Mouse (Mus musculus): Measurements from ENCODE around the gene Grm4. TPM values are rescaled to one million over a fixed set of nuclear protein-coding genes. Genes with fewer than 3 reads are reported as not detected.

Gene Grm4
- total RNA-seq, 4 experiments from 2014 or later = 0.16 to 0.30 (median 0.23) TPM; not detected in 1

DNA sequence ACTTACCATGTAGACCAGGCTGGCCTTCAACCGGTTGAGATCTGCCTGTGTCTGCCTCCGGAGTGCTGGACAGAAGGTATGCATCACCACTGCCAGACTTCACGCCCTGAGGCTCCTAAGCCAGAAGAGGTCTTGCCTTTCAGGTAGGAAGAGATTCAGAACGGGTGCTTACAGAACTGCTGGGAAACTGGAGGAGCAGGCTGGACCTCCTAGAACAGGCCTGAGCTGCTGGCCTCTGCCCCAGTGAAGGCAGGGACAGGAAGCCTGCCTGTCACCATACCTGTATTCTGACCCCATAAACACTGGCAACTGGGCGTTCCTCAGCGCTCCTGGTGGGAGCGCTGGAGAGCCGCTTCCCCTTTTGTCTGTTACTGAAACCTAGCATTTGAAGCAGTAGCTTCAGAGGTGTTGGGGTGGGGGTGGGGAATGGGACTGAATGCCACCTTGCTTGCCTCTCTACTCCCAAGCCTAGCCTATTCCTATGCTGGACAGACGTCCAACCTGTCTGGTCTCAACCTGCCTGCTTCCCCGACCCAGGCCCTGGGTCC lies 30.3 kb upstream of the Grm4 start:
- DNase-seq (ENCODE audit: low spot score) = no peak

DNA sequence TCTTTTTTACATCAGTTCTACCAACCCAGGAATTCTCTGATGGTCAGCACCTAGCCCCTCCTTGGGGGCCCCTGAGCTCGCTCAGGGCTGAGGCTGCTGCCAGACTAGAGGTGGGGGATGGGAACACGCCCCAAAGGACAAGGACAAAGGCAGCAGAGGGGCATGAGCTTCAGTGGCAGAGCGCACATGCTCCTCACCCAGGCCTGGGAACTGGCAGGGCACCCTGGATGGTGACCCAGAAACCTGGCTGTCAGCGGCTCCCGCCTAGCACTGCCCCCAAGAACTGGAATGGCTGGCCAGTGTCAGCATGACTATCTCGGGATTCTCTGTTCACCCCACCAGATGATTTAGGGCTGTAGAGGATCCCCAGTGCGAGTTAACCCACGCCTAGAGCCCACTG lies 28.0 kb upstream of the Grm4 start:
- no peak for DNase-seq (ENCODE audit: low spot score)

DNA sequence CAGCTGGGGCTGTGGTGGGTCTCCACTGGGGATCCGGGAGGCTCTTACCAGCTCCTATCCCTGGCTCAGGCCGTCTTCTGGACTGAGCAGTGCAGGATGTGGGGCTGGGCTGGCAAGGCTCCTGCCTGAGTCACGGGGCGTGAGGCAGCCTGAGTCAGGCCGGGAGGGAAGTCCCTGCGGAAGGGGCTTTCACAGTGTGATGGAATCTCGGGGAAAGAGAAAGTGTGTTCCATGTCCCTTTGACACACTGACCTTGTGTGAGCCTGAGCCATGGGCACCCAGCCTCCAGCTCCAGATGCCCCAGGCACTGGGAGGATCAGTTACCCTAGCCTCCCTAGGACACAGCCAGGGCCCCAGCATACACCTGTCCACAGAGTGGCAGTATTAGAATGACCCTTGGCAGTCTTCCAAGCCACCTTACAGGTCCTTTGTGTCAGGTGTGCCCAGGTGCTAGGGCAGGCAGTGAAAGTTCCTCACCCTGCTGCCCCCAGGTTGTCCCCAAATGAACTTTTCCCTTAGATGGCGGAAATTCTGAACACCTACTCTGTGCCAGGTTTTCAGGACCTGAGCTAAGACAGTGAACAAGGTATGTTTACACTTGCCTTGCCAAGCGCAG lies 26.2 kb upstream of the Grm4 start:
- peak; percentile 56 for DNase-seq (ENCODE audit: low spot score)

DNA sequence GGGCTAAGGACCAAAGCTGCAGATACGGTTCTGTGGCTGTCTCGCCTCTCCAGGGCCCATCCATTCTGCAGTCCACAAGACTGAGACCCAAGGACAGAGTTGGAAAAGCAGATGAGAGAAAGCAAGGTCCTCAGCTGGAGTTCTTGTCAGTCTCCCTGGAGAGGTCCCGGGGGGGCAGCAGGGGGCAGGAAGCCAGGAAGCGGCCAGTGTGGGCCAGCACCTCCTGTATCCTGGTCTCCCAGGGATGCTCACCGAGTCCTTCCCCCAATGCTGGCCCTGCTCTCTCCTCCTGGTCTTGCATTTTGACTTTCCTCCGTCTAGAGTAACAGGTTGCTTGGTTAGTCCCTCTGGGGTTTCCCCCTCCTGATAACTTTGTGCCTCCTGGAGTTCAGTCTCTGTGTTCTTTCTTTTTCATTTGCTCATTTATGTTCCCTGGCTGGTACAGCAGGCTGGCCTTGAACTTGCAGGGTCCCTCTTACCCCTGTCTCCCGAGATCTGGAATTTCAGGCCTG lies 25.4 kb upstream of the Grm4 start:
- no peak for DNase-seq (ENCODE audit: low spot score)

DNA sequence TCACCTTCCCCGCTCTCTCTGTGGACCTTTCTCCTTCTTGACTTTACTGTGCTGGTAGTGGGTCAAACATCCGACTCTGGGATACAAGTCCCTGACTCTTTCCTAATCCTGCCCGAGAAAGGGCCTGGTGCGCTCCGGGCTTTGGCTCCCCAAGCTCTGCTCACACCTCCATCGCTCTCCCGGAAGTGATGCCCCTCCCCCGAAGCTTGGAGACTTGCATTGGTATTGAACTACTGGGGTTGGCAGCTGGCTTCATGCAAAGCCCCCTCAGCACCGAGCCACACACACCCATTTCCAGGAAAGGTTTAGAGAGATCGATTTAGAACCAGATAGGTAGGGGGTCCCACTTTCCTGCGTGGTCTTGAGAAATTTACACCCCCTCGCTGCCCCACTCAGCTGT lies 24.8 kb upstream of the Grm4 start:
- no peak for DNase-seq (ENCODE audit: low spot score)

DNA sequence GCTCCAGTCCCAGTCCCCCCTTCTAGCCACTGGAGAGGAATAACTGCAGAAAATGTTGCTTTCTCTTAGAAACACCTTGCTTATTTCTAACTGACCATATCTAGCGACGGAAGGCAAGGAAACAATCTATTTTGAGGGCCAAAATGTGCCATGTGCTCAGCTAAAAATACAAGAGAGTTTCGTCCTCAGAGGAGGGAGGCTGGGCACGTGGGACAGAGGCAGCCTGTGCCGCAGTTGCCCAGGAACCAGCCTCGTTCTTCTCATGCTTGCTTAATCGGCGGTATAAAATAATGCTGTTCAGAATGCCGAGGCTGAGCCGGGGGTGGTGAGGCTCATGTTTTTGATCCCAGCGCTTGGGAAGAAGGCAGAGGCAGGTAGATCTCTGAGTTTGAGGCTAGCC lies 23.3 kb upstream of the Grm4 start:
- DNase-seq (ENCODE audit: low spot score) = no peak

GRCm38 (mm10) chr17:27541984-27542383 lies 20.8 kb upstream of the Grm4 start:
- no peak for DNase-seq (ENCODE audit: low spot score)

GRCm38 (mm10) chr17:27541261-27541660 lies 20.1 kb upstream of the Grm4 start:
- DNase-seq (ENCODE audit: low spot score) = no peak

- peak; percentile 89 for DNase-seq (ENCODE audit: low spot score)
Measured at GRCm38 (mm10) chr17:27534718-27535117, 13.5 kb upstream of the Grm4 start.

DNA sequence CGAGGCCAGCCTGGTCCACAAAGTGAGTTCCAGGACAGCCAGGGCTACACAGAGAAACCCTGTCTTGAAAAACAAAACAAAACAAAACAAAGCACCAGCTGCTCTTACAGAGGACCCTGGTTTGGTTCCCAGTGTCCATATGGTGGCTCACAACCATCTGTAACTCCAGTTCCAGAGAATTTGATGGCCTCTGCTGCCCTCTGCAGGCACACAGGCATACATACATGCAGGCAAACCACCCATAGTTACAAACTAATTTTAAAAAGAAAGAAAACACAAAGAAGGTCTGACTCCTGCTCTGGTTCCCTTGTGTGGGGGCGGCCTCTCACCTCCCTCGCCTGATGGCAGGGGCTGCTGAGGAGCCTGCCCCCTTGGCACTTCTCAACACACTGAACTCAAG lies 12.2 kb upstream of the Grm4 start:
- DNase-seq (ENCODE audit: low spot score) = no peak

GRCm38 (mm10) chr17:27532095-27532494 lies 10.9 kb upstream of the Grm4 start:
- DNase-seq (ENCODE audit: low spot score) = no peak

GRCm38 (mm10) chr17:27528767-27529166 lies 7.6 kb upstream of the Grm4 start:
- no peak for DNase-seq (ENCODE audit: low spot score)

GRCm38 (mm10) chr17:27528030-27528429 lies 6.8 kb upstream of the Grm4 start:
- no peak for DNase-seq (ENCODE audit: low spot score)

DNA sequence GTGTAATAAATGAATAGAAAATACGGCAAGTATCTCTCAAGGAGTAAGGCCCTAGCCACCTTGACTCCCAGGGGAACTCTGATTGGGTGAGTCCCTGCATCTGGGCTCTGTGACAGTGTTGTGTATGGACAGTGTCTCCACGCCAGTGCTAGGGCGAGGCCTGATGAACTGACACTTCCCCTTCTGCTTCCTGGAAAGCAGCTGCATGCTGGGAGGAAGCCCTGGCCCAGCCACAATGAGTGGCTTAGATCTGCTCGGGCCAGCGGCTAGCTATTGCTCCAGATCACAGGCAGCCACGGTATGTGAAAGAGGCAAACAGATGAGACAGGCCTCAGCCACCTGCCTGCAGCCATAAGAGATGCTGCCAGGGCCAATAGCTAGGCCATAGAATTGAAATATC lies 6.0 kb upstream of the Grm4 start:
- DNase-seq (ENCODE audit: low spot score) = no peak

GRCm38 (mm10) chr17:27523121-27523520 lies 1.9 kb upstream of the Grm4 start:
- DNase-seq (ENCODE audit: low spot score) = no peak

- DNase-seq (ENCODE audit: low spot score) = no peak
Measured at GRCm38 (mm10) chr17:27520557-27520956, 646 bp downstream of the Grm4 start.

DNA sequence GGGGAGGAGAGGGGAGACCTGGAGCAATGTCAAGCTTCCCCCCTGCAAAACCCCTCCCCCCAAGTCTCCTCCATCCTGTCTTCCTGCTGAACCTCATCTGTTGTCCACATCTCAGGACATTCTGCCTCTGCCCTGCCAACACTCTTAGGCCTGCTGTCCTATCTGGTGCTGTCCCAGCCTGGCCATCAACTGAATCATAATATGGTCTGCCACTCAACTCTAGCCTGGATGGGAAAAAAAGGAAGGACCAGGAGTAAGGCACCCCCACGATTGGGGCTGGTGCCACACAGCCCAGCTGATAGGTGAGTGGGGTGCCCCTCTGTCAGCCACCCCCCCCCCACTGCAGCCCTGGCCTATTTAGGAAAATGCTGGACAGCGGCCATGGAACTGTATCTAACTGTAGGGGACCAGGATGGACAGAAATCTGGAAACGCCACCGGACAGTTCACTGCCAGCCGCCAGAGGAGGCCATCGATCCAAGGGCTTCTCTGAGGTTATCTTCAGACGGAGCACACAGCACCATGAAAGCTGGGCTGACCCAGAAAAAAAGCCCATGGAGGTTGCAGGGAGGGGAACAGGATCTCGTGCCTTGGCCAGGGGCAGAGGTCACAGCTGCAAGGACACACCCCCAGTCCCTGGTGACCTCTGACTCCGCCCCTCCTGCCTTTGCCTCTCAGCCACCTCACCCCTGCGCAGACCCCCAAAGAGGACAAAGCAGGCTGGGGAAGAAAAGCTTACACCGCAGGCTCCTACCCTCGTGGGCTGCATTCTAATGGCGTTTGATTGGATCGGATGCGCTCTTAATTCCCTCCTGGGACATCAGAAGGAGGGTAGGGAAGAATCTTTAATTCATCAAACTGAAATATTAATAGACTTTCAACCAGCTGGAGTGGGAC lies 2.3 kb downstream of the Grm4 start:
- no peak for DNase-seq (ENCODE audit: low spot score)

DNA sequence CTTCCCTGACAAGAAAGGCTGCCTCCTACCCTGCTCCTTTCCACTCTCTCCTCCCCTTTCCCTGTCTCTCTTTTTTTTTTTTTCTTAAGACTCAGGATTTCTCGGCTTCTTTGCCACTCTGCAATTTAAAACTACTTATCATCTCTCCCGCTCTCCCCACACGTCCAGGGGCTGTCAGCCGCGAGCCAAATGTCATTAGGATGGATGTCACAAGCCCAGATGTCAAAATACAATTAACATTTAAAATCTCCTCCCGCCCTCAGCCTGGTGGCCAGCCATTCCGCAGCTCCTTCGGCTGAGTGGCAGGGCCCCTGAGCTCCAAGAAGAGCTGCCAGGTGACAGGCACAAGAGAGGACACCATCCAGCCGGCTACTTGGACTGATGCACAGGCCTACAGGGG lies 2.9 kb downstream of the Grm4 start:
- DNase-seq (ENCODE audit: low spot score) = no peak

DNA sequence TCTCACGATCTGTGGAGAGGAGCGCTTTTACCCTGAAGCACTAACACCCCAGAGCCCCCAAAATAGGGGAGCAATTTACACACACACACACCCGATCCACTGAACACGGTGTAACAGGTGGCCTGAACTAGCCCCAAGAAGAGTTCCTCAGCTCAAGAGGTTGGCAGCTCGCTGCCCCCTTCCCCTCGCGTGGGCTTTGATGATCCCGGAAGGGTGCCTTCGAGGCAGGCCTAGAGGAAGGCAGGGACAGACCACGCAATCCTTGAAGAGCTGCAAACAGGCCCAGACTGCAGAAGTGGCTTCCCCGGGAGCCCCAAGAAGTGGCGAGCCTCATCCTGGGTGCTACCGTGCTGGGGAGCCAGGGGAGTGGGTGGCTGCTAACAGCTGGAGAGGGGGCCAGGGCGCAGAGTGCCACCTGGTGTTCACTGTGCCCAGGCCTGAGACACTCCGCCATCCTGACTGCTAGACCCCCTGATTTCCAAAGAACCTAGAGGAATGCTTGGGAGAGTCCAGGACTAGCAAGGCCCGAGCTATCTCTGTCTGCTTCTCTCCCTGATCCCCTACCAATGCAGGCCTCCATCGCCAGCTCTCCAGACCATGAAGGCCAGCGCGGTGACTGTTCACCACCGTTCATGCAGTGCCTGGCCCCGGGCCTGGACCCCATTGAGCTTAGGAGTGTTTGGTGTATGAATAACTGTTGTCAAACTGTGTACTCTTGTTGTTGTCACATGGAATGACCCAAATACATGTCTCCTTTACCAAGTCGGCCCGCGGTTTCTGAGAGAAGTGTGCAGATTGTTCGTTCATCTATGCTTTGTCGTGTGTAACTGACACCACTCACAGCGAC lies 7.1 kb downstream of the Grm4 start:
- no peak for DNase-seq (ENCODE audit: low spot score)

DNA sequence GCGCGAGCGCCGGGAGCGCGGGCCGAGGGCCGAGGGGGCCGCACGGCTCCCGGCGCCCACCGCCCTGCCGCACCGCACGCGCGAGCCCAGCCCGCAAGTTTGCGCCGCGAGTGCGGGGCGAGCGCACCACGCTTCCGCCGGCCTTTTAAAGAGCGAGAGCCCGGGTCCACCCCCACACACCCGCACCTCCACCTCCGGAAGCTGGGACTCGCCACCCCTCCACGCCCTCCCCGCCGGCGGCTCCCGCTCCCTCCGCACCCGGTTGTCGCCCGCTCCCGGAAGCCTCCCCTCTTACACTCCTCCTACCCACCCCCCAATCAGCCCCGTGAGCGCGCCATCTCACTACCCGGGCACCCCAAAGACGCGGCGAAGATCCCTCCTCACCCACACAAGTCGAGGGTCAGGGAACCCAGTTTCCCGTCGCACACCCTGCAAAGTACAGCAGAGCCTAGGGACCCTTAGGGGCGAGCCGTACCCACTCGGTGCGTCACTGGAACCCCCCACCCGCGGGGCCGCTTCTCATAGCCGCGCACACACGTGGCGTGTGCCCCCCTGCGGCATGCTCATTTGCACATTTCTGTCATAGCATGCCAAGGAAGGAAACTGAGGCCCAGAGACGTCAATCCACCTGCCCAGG lies 7.8 kb downstream of the Grm4 start:
- no peak for DNase-seq (ENCODE audit: low spot score)

GRCm38 (mm10) chr17:27512619-27513161 lies 8.5 kb downstream of the Grm4 start:
- no peak for DNase-seq (ENCODE audit: low spot score)

Data from heart, adult 8-10 months (tissue).